Mouse (Mus musculus) hindbrain, embryonic 13.5 days (tissue): ENCODE measurements at regions not wholly inside any gene's neighbourhood (a gene's known extent, or its start where the extent isn't known, plus 50 kb on each side); places are given as distances from the start of the nearest gene placed in this dataset.
"Not testable (repeated sequence)": the region's sequence is repeated elsewhere in the genome, so short reads cannot be mapped to it uniquely, and the experiment has no call there.

ENCODE experiments used
- ATAC-seq: fragments of 200-750 bp; cut with Nextera tagmentation; 2 replicates; pipeline ENCODE4 v1.8.0; 2017; ENCODE audit warnings: moderate TSS enrichment; ENCODE audit not compliant: low FRiP score
- H3K27ac ChIP-seq: fragments of 300-500 bp; sonication (generic); 2 replicates; pipeline ENCODE4 v1.5.1; 2015; ENCODE audit warnings: inconsistent platforms, mild to moderate bottlenecking, moderate library complexity
- H3K27me3 ChIP-seq: fragments of 300-500 bp; sonication (generic); 2 replicates; pipeline ENCODE4 v1.6.1; 2015; ENCODE audit warnings: mild to moderate bottlenecking, inconsistent platforms
- H3K36me3 ChIP-seq: fragments of 300-500 bp; sonication (generic); 2 replicates; pipeline ENCODE4 v1.6.1; 2015; ENCODE audit warnings: mild to moderate bottlenecking, inconsistent platforms
- H3K4me1 ChIP-seq: fragments of 300-500 bp; sonication (generic); replicated peaks from 2 replicates; pipeline ENCODE4 v1.6.1; 2015; ENCODE audit warnings: inconsistent platforms
- H3K4me2 ChIP-seq: fragments of 300-500 bp; sonication (generic); 2 replicates; pipeline ENCODE4 v1.6.1; 2015; ENCODE audit warnings: inconsistent platforms, mild to moderate bottlenecking, moderate library complexity
- H3K4me3 ChIP-seq: fragments of 300-500 bp; sonication (generic); 2 replicates; pipeline ENCODE4 v1.5.1; 2015; ENCODE audit warnings: mild to moderate bottlenecking, inconsistent platforms
- H3K9ac ChIP-seq: fragments of 300-500 bp; sonication (generic); 2 replicates; pipeline ENCODE4 v1.6.1; 2015; ENCODE audit warnings: mild to moderate bottlenecking, inconsistent platforms
- H3K9me3 ChIP-seq: fragments of 300-500 bp; sonication (generic); 2 replicates; pipeline ENCODE4 v1.6.1; 2016; ENCODE audit warnings: inconsistent platforms
- WGBS: fragments of 180-500 bp; shearing (Covaris S2); methylation state at CpG from one replicate; pipeline ENCODE4 v1.1.7; 2015; 5-methylcytosine and 5-hydroxymethylcytosine counted together

- Histone ChIP-seq H3K9me3 (peaks cover 30% of the 10 kb centered on the region), H3K36me3 (no peaks in the 10 kb centered on the region), H3K9ac (no peak overlapping the region), H3K27ac (no peak overlapping the region), H3K27me3 (no peaks in the 10 kb centered on the region), H3K4me3 (no peak overlapping the region), H3K4me1 (no peaks in the 10 kb centered on the region), H3K4me2 (no peak overlapping the region)
- WGBS = 85% methylated on average over 1 of the region's 1 CpGs
- no peak for ATAC-seq
Observed at GRCm38 (mm10) chr7:25981167-25981566, 80.1 kb upstream of the Cyp2b13 start.

GRCm38 (mm10) chr7:25986981-25987380 lies 74.3 kb upstream of the Cyp2b13 start:
- Histone ChIP-seq H3K9me3 (peaks cover 25% of the 10 kb centered on the region; the same call in 1 of the 2 replicates), H3K4me2 (no peak overlapping the region), H3K4me1 (no peaks in the 10 kb centered on the region), H3K36me3 (no peaks in the 10 kb centered on the region), H3K27me3 (no peaks in the 10 kb centered on the region), H3K4me3 (no peak overlapping the region), H3K27ac (no peak overlapping the region), H3K9ac (no peak overlapping the region)
- 88% methylated on average over 3 of the region's 3 CpGs for WGBS
- ATAC-seq = no peak

DNA sequence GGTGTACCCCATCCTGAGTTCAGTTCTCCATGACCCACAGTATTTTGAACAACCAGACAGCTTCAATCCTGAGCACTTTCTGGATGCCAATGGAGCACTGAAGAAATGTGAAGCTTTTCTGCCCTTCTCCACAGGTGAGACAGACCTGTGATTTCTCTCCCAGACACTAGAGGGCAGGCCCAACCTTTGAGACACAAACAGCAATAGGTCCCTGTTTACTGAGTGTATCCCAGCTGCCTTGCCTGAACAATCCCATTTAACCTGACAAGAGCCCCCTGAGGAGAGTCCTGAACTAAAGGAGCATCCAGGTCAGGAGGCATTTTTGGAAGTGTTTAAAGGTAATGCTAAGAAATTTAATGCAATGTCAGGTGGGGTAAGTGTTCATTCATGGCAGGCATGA lies 73.0 kb upstream of the Cyp2b13 start:
- Histone ChIP-seq H3K4me3 (no peak overlapping the region), H3K27me3 (no peaks in the 10 kb centered on the region), H3K9ac (no peak overlapping the region), H3K36me3 (no peaks in the 10 kb centered on the region), H3K9me3 (peaks cover 19% of the 10 kb centered on the region; the same call in 1 of the 2 replicates), H3K4me1 (no peaks in the 10 kb centered on the region), H3K4me2 (no peak overlapping the region), H3K27ac (no peak overlapping the region)
- no peak for ATAC-seq

DNA sequence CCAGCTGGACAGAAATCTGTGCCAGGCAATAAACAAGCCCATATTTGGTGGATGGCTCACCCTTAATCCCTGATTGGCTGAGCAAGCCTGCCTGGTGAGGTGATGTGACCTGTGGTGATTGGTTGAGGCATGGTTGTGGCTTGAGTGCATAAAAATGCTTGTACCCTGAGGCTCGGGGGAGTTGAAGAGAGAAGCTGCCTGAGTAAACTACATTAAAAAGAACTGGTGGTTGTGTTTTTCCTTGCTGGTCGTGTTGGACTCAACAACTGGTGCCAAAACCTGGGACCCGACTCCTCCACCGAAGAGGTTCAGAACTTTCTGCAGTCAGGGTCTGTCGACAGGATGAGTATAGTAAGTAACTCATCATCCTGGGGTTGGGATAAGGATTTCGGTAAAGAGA lies 55.4 kb upstream of the Cyp2b13 start:
- not testable (repeated sequence) for H3K27ac ChIP-seq, H3K4me2 ChIP-seq, H3K9ac ChIP-seq, H3K36me3 ChIP-seq, H3K4me3 ChIP-seq, ATAC-seq, H3K27me3 ChIP-seq, H3K4me1 ChIP-seq
- H3K9me3 ChIP-seq = peaks cover 42% of the 10 kb centered on the region
- 88% methylated on average over 6 of the region's 6 CpGs for WGBS

- no peak overlapping the region for H3K9ac ChIP-seq
- no peaks in the 10 kb centered on the region for H3K36me3 ChIP-seq
- 80% methylated on average over 4 of the region's 4 CpGs for whole genome bisulfite sequencing
- H3K9me3 ChIP-seq = peaks cover 50% of the 10 kb centered on the region
- H3K4me1 ChIP-seq = no peaks in the 10 kb centered on the region
- no peak for ATAC-seq
- H3K27ac ChIP-seq = no peak overlapping the region
- no peak overlapping the region for H3K4me3 ChIP-seq
- H3K4me2 ChIP-seq = no peak overlapping the region
- H3K27me3 ChIP-seq = no peaks in the 10 kb centered on the region
Observed at GRCm38 (mm10) chr7:26008056-26008455, 53.2 kb upstream of the Cyp2b13 start.
